Mouse (Mus musculus) layer of hippocampus, postnatal 14 days (tissue): ENCODE data around the gene Fam83g. TPM values are rescaled to one million over a fixed set of nuclear protein-coding genes. Genes with fewer than 3 reads are reported as not detected.

ENCODE experiments used
- total RNA-seq, 2 experiments: library from RNA; stranded (reverse); gene quantifications; 2 replicates each; pipeline ENCODE4 v1.2.3; 2021

Gene Fam83g
- total RNA-seq, 2 experiments from 2014 or later, result 0.07 TPM; not detected in 1

Other genes with a start within 250 kb of the Fam83g start
- 100 to 1,000 TPM; 328 to 329 TPM for gene Rnf112, start 230.0 kb upstream of the Fam83g start, total RNA-seq
- gene Mfap4, start 198.7 kb upstream of the Fam83g start, total RNA-seq, result 10 to 100 TPM in 1 of 2 experiments, 1 to 10 TPM in 1; 8.5 to 12.5 TPM
- 10 to 100 TPM; 32.8 to 36.2 TPM for gene Mapk7, start 189.7 kb upstream of the Fam83g start, total RNA-seq
- gene B9d1, start 178.9 kb upstream of the Fam83g start, total RNA-seq, result 10 to 100 TPM; 37.3 to 37.4 TPM
- gene Epn2, start 104.4 kb upstream of the Fam83g start, total RNA-seq, result 100 to 1,000 TPM; 147 to 158 TPM
- gene Grap, start 30.8 kb upstream of the Fam83g start, total RNA-seq, result 1 to 10 TPM; 7.0 to 9.0 TPM
- under 1 TPM; 0.48 to 0.64 TPM for gene Slc5a10, start 36.7 kb downstream of the Fam83g start, total RNA-seq
- 10 to 100 TPM; 40.8 to 45.7 TPM for gene Prpsap2, start 78.0 kb downstream of the Fam83g start, total RNA-seq
- gene Ulk2, start 171.0 kb downstream of the Fam83g start, total RNA-seq, result 10 to 100 TPM; 88.6 to 92.1 TPM
- gene Akap10, start 246.2 kb downstream of the Fam83g start, total RNA-seq, result 10 to 100 TPM; 31.2 to 33.9 TPM